Mouse (Mus musculus) heart, embryonic 13.5 days (tissue): Measurements from ENCODE around the gene Washc3. TPM values are rescaled to one million over a fixed set of nuclear protein-coding genes. Genes with fewer than 3 reads are reported as not detected.

Source experiments
- ATAC-seq: fragments of 200-750 bp; cut with Nextera tagmentation; 2 replicates; pipeline ENCODE4 v1.8.0; 2017; ENCODE audit warnings: moderate TSS enrichment; ENCODE audit not compliant: insufficient number of reproducible peaks, low FRiP score, low TSS enrichment; ENCODE audit errors: extremely low read depth
- H3K27ac ChIP-seq: fragments of 300-500 bp; sonication (generic); replicated peaks from 2 replicates; pipeline ENCODE4 v1.5.1; 2015; ENCODE audit warnings: moderate library complexity, mild to moderate bottlenecking, inconsistent platforms
- H3K27me3 ChIP-seq: fragments of 300-500 bp; sonication (generic); replicated peaks from 2 replicates; pipeline ENCODE4 v1.6.1; 2015; ENCODE audit warnings: mild to moderate bottlenecking, inconsistent platforms
- H3K36me3 ChIP-seq: fragments of 300-500 bp; sonication (generic); 2 replicates; pipeline ENCODE4 v1.6.1; 2015; ENCODE audit warnings: mild to moderate bottlenecking, inconsistent platforms
- H3K4me1 ChIP-seq: fragments of 300-500 bp; sonication (generic); 2 replicates; pipeline ENCODE4 v1.6.1; 2015; ENCODE audit warnings: inconsistent platforms
- H3K4me2 ChIP-seq: fragments of 300-500 bp; sonication (generic); 2 replicates; pipeline ENCODE4 v1.6.1; 2015; ENCODE audit warnings: inconsistent platforms, mild to moderate bottlenecking, moderate library complexity
- H3K4me3 ChIP-seq: fragments of 300-500 bp; sonication (generic); 2 replicates; pipeline ENCODE4 v1.5.1; 2015; ENCODE audit warnings: moderate library complexity, mild to moderate bottlenecking, inconsistent platforms
- H3K9ac ChIP-seq: fragments of 300-500 bp; sonication (generic); 2 replicates; pipeline ENCODE4 v1.6.1; 2015; ENCODE audit warnings: inconsistent platforms, mild to moderate bottlenecking, moderate library complexity
- H3K9me3 ChIP-seq: fragments of 300-500 bp; sonication (generic); 2 replicates; pipeline ENCODE4 v1.6.1; 2016; ENCODE audit warnings: inconsistent platforms
- WGBS: fragments of 180-500 bp; shearing (Covaris S2); methylation state at CpG from one replicate; pipeline ENCODE4 v1.1.7; 2015; ENCODE audit warnings: mixed read lengths; 5-methylcytosine and 5-hydroxymethylcytosine counted together
- polyA plus RNA-seq: library from polyadenylated mRNA; unstranded; fragments of >200 nt; fragmentation: Nextera tagmentation; extraction: Ambion mirVana; gene quantifications from 2 replicates; pipeline ENCODE4 v1.2.1, GENCODE M21; 2015

Washc3 gene
- 47.9 and 48.3 TPM in 2 replicates for polyA plus RNA-seq

DNA sequence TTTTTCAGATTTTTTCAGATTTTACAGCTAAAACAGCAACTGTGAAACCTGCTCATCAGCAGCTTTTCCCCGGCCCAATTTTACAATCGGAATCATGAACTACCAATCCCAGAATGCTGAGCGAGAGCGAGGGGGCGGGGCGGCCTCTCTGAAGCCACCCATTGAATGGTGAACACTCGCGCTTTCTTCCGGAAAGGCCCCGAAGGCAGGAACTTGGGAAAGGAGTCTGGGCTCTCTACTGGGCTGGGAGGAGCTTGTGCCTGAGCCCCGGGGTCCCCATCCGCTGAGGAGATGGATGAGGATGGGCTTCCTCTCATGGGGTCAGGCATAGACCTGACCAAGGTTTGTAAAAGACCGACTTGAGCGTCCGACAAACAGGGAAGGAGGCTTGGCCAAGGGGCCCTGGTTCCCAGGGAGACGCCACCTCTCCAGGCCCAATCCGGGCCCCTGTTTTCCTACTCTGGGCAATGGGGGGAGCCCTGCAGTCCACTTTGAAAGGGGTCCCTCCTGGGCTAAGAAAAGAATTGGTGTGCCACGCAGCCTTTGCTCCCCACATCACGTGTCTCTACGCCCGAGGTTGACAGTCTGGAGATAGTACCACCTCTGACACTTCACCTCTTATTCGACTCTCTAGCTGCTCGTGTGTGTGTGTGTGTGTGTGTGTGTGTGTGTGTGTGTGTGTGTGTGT lies at the start of gene Washc3:
Washc3 (plus strand) TSS at position 143 of the 688 bp plus-strand sequence.
- peaks cover 8% of the 10 kb centered on the region for H3K36me3 ChIP-seq
- peak within 1 kb of the TSS; percentile 89 for H3K9ac ChIP-seq
- H3K4me2 ChIP-seq, result peak within 1 kb of the TSS; percentile 74
- peak within 1 kb of the TSS; percentile 77 for H3K27ac ChIP-seq
- no peaks in the 10 kb centered on the region for H3K27me3 ChIP-seq
- H3K4me3 ChIP-seq, result peak within 1 kb of the TSS; percentile 78
- H3K9me3 ChIP-seq, result no peaks in the 10 kb centered on the region
- H3K4me1 ChIP-seq, result peaks cover 6% of the 10 kb centered on the region
- WGBS, result 1% methylated on average over 23 of the region's 23 CpGs
- peak; percentile 75; the same call in 1 of the 2 replicates for ATAC-seq

DNA sequence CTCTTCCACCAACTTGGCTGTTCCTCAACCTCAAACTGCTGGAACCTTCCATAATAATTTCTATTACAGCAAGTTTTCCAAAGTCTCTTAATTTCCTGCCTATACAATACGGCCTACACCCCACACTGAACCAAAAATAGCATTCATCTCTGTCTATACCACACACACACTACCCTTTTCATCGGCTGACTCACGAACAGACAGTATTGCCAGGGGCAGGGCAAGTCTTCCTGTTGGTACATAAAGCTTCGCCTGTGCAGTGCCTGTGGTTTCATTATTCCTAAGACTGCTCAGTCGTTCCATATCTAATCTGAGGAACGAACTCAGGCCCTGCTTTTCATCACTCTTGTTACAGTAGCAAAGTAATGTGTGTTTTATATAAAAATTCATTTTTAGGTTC lies 49.2 kb upstream of the Washc3 start:
- H3K4me2 ChIP-seq, result no peak overlapping the region
- H3K4me1 ChIP-seq, result peaks cover 7% of the 10 kb centered on the region
- no peak overlapping the region for H3K4me3 ChIP-seq
- WGBS, result 70% methylated on average over 6 of the region's 6 CpGs
- H3K9me3 ChIP-seq, result no peaks in the 10 kb centered on the region
- H3K27me3 ChIP-seq, result no peaks in the 10 kb centered on the region
- no peak for ATAC-seq
- no peak overlapping the region for H3K9ac ChIP-seq
- H3K27ac ChIP-seq, result no peak overlapping the region
- H3K36me3 ChIP-seq, result peaks cover 72% of the 10 kb centered on the region

DNA sequence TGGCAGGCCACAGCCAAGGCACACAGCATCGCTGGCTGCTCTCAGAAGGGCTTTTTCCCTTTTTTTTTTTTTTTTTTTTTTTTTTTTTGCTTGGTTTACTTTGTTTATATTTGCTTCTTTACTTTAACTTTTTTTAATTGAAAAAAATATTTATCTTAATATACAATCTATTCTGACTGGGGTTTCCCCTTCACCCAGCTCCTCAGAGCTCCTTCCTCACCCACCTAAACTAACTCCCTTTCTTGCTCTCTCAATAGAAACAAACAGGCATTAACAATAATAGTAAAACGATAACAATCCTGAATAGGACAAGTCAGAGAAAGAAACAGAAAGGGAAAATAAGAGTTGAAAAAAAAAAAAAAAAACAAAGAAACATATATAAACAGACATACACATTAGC lies 38.8 kb upstream of the Washc3 start:
- Histone ChIP-seq H3K27ac (no peak overlapping the region), H3K9me3 (no peaks in the 10 kb centered on the region)

DNA sequence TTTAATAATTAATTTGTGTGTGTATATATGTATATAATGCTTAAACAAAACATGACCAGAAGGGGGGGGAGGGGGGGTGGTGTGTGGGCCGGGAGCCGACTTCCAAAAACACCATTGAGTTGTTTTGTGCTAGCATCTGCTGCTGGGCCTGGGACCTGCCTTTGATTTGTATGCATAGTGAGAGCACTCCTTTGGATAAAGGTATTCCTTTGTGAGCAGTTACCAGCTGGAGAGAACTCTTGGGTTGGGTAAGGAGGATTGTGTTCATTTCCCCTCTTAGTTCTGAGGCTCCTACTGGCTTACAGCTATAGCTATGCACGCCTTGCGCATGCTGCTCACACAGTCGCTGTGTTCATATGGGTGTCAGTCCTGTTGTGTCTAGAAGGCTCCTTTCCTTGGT lies 38.2 kb upstream of the Washc3 start:
- Histone ChIP-seq H3K4me3 (no peak overlapping the region), H3K27me3 (no peaks in the 10 kb centered on the region), H3K9me3 (no peaks in the 10 kb centered on the region), H3K36me3 (peaks cover 71% of the 10 kb centered on the region), H3K4me2 (no peak overlapping the region), H3K9ac (no peak overlapping the region), H3K4me1 (no peaks in the 10 kb centered on the region), H3K27ac (no peak overlapping the region)
- WGBS, result 96% methylated on average over 5 of the region's 5 CpGs
- no peak for ATAC-seq

More for the DNA sequence above, 38.8 kb upstream of the Washc3 start:
- H3K4me2 ChIP-seq, result no peak overlapping the region
- H3K9ac ChIP-seq, result no peak overlapping the region
- H3K4me1 ChIP-seq, result no peaks in the 10 kb centered on the region
- H3K4me3 ChIP-seq, result no peak overlapping the region
- H3K36me3 ChIP-seq, result peaks cover 75% of the 10 kb centered on the region
- 97% methylated on average over 2 of the region's 2 CpGs for WGBS
- no peak for ATAC-seq
- H3K27me3 ChIP-seq, result no peaks in the 10 kb centered on the region

DNA sequence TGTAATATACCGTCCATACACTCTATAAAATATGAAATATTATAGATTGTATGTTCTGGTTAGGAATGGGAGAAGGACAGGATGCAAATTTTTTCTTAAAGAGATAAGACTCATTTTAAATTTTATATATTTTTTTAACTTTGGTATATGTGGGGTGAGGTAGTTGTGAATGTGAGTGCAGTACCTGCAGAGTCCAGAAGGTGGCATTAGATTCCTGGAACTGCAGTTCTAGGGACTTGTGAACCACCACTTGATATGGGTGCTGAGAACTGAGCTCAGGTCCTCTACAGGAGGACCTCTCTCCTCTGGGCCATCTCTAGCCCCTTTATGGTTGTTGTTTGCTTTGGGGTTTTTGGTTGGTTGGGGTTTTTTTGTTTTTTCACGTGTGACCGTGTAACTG lies 34.7 kb upstream of the Washc3 start:
- no peaks in the 10 kb centered on the region for H3K27me3 ChIP-seq
- no peaks in the 10 kb centered on the region for H3K4me1 ChIP-seq
- no peak for ATAC-seq
- H3K27ac ChIP-seq, result no peak overlapping the region
- peaks cover 43% of the 10 kb centered on the region for H3K36me3 ChIP-seq
- WGBS, result 92% methylated on average over 3 of the region's 3 CpGs
- H3K9ac ChIP-seq, result no peak overlapping the region
- H3K4me2 ChIP-seq, result no peak overlapping the region
- no peaks in the 10 kb centered on the region for H3K9me3 ChIP-seq
- no peak overlapping the region for H3K4me3 ChIP-seq

DNA sequence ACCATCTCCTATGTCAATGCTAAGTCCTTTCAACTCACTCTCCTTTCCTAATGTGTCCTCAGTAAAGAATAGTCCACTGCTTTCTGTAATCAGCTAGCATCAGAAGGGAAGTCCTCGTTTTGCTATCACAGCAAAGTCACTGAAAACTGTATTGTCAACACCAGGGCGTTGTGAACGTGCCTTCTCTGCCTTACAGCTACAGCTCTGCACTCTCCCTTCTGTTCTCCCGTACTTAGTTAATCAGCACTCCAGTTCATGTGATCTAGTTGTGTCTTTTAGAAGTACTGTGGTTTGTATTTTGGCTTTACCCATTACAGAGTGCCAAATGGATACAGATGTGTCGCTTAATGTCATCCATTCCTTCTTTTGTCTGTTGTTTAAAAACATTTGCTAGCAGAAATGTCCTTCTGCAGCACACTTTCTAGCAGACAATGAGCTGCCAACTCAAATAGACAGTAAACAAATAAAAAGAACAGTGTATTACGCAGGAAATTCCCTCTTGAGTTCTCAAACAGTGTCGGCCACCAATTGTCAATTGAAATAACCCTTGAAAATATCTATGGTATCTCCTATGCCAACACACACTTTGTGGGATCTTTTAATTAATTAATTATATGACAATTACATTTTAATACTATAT lies 33.3 kb upstream of the Washc3 start:
- no peaks in the 10 kb centered on the region for H3K4me1 ChIP-seq
- no peaks in the 10 kb centered on the region for H3K27me3 ChIP-seq
- no peak for ATAC-seq
- H3K27ac ChIP-seq, result no peak overlapping the region
- H3K4me3 ChIP-seq, result no peak overlapping the region
- WGBS, result 67% methylated on average over 7 of the region's 7 CpGs
- H3K36me3 ChIP-seq, result peaks cover 42% of the 10 kb centered on the region
- no peak overlapping the region for H3K9ac ChIP-seq
- H3K9me3 ChIP-seq, result no peaks in the 10 kb centered on the region
- H3K4me2 ChIP-seq, result no peak overlapping the region

DNA sequence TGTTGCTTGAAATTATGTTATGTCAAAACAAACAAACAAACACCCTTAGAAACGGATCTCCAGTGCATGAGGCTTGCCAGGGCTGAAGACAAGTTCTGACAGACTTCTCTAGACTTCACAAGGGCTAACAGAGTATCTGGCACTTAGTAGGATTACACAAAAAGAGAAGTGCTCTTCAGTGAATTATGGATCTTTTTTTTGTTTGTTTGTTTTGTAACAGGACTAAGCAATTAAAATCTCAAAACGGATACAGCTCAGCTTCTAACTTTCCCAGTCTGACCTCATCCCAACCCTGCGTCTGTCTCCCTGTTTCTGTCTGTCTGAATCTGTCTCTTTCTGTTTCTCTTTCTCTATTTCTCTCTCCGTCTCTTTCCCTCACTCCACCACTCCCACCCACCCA lies 352 bp upstream of the Washc3 start:
- Histone ChIP-seq H3K27ac (no peak overlapping the region), H3K36me3 (peaks cover 8% of the 10 kb centered on the region), H3K4me1 (peaks cover 6% of the 10 kb centered on the region), H3K9me3 (no peaks in the 10 kb centered on the region), H3K9ac (peak overlapping the region; percentile 74), H3K27me3 (no peaks in the 10 kb centered on the region), H3K4me3 (peak overlapping the region; percentile 78), H3K4me2 (peak overlapping the region; percentile 74)
- WGBS, result 9% methylated on average over 4 of the region's 4 CpGs
- 0 out of 2 replicates have a peak, but pooled peaks have one; percentile 20 for ATAC-seq

DNA sequence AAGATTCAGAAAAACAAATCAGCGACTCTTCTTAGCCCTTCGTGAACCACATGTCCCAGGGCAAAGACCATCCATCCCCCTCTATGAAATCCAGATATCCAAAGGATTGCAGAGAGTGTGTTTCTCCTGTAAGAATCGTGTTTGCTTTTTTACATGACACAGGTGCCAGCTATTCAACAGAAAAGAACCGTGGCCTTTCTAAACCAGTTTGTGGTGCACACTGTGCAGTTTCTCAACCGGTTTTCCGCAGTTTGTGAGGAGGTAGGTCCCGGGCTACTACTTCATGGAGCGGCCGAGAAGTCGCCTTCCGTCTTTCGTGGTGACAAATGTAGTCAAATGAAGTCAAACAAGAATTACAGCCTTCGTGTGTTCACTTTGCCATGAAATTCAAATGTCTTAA lies 757 bp downstream of the Washc3 start:
- no peaks in the 10 kb centered on the region for H3K9me3 ChIP-seq
- peak overlapping the region; percentile 89 for H3K9ac ChIP-seq
- no peaks in the 10 kb centered on the region for H3K27me3 ChIP-seq
- peak overlapping the region; percentile 74 for H3K4me2 ChIP-seq
- H3K27ac ChIP-seq, result peak overlapping the region; percentile 77
- H3K36me3 ChIP-seq, result peaks cover 8% of the 10 kb centered on the region
- peaks cover 6% of the 10 kb centered on the region for H3K4me1 ChIP-seq
- WGBS, result 76% methylated on average over 13 of the region's 13 CpGs
- ATAC-seq, result no peak
- H3K4me3 ChIP-seq, result peak overlapping the region; percentile 78

DNA sequence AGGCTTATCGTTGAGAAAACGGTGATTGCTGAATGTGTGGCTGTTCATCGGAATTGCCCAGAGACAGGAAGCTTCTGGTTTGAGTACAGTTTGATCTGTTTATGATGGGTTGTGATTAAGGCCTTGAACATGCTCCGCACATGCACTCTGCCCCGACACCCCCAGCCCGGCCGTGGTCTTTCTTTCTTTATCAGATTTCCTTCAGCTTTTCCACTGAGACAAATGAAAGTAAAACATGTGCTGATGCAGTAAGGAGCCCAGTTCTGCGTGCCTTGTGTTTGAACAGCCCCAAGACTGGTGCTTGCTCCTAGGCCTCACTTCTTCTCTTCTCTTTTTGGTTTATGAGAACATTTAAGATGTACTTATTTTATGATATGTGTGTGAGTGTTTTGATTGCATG lies 1.7 kb downstream of the Washc3 start:
- H3K9me3 ChIP-seq, result no peaks in the 10 kb centered on the region
- no peak overlapping the region for H3K4me2 ChIP-seq
- no peak overlapping the region for H3K4me3 ChIP-seq
- H3K27ac ChIP-seq, result no peak overlapping the region
- H3K4me1 ChIP-seq, result peaks cover 6% of the 10 kb centered on the region
- no peaks in the 10 kb centered on the region for H3K27me3 ChIP-seq
- peaks cover 8% of the 10 kb centered on the region for H3K36me3 ChIP-seq
- 80% methylated on average over 8 of the region's 8 CpGs for whole genome bisulfite sequencing
- H3K9ac ChIP-seq, result peak overlapping the region; percentile 28; the same call in 1 of the 2 replicates
- ATAC-seq, result no peak

DNA sequence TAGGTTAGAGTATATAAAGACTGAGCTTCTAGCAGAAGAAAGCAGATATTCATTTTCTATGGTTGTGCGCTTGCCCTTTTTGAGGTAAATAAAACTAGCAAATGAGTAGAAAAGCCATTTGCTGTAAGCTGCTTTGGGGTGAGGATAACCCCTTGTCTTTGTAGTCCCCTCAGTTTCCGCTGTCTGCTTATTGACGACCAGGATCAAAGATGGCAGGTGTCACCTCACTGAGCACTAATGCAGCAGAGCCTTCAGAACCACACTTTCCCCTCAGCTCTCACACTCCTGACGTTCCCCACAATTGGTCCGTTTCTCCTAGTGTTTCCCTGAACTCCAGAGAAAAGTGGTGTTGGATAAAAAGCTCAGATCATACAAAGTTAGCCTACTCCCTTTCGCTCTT lies 2.3 kb downstream of the Washc3 start:
- Histone ChIP-seq H3K9me3 (no peaks in the 10 kb centered on the region), H3K27me3 (no peaks in the 10 kb centered on the region), H3K9ac (no peak overlapping the region), H3K4me3 (no peak overlapping the region), H3K4me2 (no peak overlapping the region), H3K27ac (no peak overlapping the region), H3K36me3 (peaks cover 8% of the 10 kb centered on the region), H3K4me1 (peaks cover 6% of the 10 kb centered on the region)
- 89% methylated on average over 6 of the region's 6 CpGs for WGBS
- no peak for ATAC-seq

DNA sequence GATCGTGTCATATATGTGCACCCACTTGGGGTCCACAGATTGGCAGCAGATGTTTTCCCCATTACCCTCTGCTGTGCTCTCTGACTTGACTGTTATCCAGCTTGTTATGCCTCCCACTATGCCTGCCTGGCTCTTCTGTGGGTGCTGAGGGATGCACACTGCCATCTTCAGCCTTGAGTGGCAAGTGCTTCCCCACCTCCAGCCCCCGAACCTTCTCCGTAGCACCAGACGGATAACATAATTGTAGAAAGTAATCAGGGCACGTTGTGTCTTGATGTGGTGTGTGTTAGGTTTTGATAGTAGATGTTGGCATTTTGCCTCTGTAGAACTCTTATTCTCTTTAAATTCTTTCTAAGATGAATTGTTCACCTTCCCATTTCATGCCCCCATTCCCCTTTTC lies 11.8 kb downstream of the Washc3 start:
- Histone ChIP-seq H3K9ac (no peak overlapping the region), H3K27ac (no peak overlapping the region), H3K36me3 (peaks cover 21% of the 10 kb centered on the region), H3K27me3 (no peaks in the 10 kb centered on the region), H3K4me2 (no peak overlapping the region), H3K4me3 (no peak overlapping the region), H3K4me1 (no peaks in the 10 kb centered on the region), H3K9me3 (no peaks in the 10 kb centered on the region)
- 89% methylated on average over 5 of the region's 5 CpGs for WGBS
- no peak for ATAC-seq
